Mouse (Mus musculus): ENCODE measurements around the gene Syt14.

Gene Syt14

GRCm38 (mm10) chr1:192993491-192993890 is 42.1 kb downstream of the Syt14 start:
- DNase-seq (ENCODE audit: low spot score in 2 of 2), result no peak

GRCm38 (mm10) chr1:192987203-192987602 is 48.4 kb downstream of the Syt14 start:
- DNase-seq (ENCODE audit: low spot score in 2 of 2), result no peak

GRCm38 (mm10) chr1:192986481-192986880 is 49.1 kb downstream of the Syt14 start:
- DNase-seq (ENCODE audit: low spot score in 2 of 2), result no peak

GRCm38 (mm10) chr1:192984333-192984732 is 51.2 kb downstream of the Syt14 start:
- no peak for DNase-seq (ENCODE audit: low spot score in 2 of 2)

DNA sequence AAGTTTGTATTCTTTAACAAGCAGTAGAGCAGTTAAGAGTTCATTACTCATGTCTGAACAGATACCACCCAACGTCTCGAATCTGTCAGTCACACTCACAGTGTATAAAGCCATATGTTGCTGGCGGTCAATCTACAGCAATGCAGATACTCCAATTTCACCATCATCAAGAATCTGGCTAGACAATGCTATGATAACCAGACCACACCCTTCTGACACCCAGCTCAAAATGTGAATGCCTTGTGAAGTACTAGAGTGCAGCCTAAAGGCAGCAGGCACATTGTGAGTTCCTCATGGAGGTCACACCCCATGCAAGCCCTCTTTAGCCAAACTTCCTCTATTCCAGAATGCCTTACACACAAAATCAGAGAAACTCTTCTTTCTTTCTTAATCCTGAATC is 53.9 kb downstream of the Syt14 start:
- no peak for DNase-seq (ENCODE audit: low spot score in 2 of 2)

DNA sequence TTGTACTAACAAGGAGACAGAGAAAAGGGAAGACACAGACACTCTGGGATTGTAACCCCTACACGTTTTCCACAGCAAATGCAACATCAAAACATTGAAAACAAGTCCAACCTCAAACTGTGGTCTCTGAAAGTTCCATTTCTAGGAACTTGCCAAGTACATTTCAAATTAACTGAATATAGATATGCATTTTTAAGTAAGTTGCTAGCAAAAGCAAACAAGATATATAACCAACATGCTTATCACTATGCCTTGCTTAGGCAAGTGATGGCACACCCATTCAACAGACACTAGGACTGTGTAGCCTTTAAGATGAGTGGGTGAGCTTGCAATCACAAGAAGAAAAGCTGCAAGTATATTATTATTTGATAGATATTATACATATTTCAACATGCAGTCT is 54.5 kb downstream of the Syt14 start:
- no peak for DNase-seq (ENCODE audit: low spot score in 2 of 2)

- no peak for DNase-seq (ENCODE audit: low spot score in 2 of 2)
These were observed 73.3 kb downstream of the Syt14 start for GRCm38 (mm10) chr1:192962323-192962722.

GRCm38 (mm10) chr1:192947839-192948173 is 87.8 kb downstream of the Syt14 start:
- no peak for DNase-seq (ENCODE audit: low spot score in 2 of 2)

- no peak for DNase-seq (ENCODE audit: low spot score in 2 of 2)
These were observed 88.3 kb downstream of the Syt14 start for GRCm38 (mm10) chr1:192947170-192947838.

DNA sequence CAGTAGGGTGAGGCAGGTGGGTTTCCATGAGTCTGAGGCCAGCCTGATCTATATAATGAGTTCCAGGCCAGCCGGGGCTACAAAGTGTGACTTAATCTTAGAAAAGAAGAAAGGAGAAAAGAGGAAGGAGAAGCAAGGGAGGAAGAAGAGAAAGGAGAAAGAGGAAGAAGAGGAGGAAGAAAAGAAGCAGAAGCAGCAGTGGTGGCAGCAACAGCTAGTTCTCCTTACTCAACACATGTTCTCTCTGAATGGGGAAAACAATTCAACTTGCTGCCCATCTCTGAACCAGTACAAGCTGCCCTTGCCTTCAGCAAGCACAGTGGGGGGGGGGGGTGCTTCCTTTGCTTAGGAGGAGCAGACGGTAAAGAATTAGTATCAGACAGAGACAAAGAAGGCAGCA is 96.5 kb downstream of the Syt14 start:
- DNase-seq (ENCODE audit: low spot score in 2 of 2), result no peak

GRCm38 (mm10) chr1:192937956-192938355 is 97.6 kb downstream of the Syt14 start:
- DNase-seq (ENCODE audit: low spot score in 2 of 2), result no peak

DNA sequence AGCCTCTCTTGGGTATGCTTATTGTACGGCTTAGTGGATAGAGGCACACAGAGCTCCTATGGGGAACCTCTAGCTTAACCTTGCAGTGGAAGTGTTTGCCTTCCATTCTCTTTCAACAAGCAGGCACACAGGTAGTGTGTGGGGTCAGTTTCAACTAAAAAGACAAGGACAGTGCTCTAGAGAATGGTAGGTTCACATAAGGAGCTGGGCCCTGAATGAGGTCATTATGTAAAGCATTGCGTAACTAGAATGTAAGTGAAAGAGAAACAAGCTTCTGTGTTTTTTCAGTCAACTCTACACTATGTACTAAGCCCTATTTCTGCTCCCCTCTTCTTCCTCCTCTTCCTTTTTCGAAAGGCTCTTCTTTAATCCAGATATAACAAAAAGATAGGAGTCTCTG is 103.8 kb downstream of the Syt14 start:
- no peak for DNase-seq (ENCODE audit: low spot score in 2 of 2)

- DNase-seq (ENCODE audit: low spot score in 2 of 2), result no peak
These were observed 123.4 kb downstream of the Syt14 start for GRCm38 (mm10) chr1:192912101-192912728.

DNA sequence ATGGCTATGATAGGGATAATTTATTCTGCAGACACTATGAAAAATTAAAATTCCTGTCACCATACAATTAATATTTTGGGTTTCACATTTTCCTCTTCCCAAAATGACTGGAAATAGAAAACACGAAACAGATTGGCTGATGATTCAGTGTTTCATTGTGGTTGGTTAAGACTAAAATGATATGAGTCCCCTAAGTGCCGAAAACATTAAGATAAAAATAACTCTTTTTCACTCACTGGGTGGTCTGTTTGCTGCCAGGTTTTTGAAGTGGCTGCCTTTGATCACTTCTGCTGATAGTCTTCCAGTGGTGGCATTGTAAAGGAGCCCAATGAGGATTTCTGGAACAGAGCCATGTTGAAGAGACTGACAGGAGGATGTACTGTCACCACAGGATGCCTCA is 134.1 kb downstream of the Syt14 start:
- no peak for DNase-seq (ENCODE audit: low spot score in 2 of 2)

DNA sequence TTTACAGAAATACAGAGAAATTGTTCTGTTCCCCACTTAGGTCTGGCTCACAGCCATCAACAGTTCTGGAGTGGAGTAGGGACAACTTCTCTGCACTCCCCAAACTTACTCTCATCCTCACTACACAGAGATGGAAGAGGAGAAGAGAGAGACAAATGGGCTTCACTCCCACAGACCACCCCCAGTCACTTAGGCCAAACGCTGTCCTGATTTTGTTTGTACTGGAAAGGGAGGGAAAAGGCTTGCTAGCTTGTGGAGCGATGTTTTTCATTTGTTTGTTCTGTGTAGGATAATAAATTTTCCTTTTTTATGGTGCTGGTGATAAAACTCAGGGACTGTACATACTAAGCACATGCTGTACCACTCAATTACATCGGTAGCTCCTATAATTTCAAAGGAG is 134.7 kb downstream of the Syt14 start:
- no peak for DNase-seq (ENCODE audit: low spot score in 2 of 2)

GRCm38 (mm10) chr1:192898742-192899141 is 136.8 kb downstream of the Syt14 start:
- no peak for DNase-seq (ENCODE audit: low spot score in 2 of 2)

- no peak for DNase-seq (ENCODE audit: low spot score in 2 of 2)
These were observed 138.4 kb downstream of the Syt14 start for GRCm38 (mm10) chr1:192897218-192897617.

DNA sequence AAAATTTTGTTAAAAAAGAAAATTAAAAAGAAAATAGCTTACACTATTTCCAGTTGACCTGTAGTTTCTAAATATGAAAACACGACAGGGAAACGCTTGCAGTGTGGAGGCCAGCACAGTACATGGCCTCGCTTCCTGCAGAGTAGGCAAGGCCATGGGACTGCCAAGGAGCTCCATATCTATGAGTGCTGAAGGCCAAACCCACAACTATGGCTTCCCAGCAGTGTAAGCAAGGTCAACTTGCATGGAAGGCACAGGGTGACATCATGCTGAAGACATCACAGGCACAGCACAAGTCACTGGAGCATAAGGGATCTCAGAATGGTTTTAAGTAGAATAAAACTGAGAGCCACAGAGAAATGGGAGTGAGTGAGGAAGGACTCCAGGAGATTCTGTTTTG is 139.5 kb downstream of the Syt14 start:
- no peak for DNase-seq (ENCODE audit: low spot score in 2 of 2)

- no peak for DNase-seq (ENCODE audit: low spot score in 2 of 2)
These were observed 144.9 kb downstream of the Syt14 start for GRCm38 (mm10) chr1:192890716-192891115.

GRCm38 (mm10) chr1:192882617-192883295 is 152.8 kb downstream of the Syt14 start:
- no peak for DNase-seq (ENCODE audit: low spot score in 2 of 2)

DNA sequence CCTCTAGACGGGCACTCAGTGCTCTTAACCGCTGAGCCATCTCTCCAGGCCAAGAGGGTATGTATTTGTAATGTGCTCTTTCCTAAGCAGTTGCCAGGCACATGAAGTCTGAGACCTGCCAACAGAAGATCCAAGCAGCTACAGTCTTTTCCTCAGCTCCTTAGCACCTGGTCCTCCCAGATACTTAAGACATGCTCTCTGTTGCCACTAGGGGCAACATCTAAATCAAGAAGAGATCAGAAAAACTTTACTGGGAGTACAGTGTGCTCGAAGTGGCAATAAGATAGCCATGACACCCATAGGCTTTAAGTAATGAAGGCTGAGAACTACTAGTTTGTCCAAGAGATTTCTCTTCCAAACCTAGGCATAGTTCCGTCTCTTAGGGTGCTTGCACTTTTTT is 155.4 kb downstream of the Syt14 start:
- DNase-seq (ENCODE audit: low spot score in 2 of 2), result no peak

- no peak for DNase-seq (ENCODE audit: low spot score in 2 of 2)
These were observed 156.4 kb downstream of the Syt14 start for GRCm38 (mm10) chr1:192879086-192879580.

GRCm38 (mm10) chr1:192872841-192873240 is 162.7 kb downstream of the Syt14 start:
- no peak for DNase-seq (ENCODE audit: low spot score in 2 of 2)
